ENCODE assay signal across 13 mouse cellular contexts in genomic region chr9:61902445-61902844, GRCm38 (mm10). TPM values are rescaled to one million over a fixed set of nuclear protein-coding genes. Genes with fewer than 3 reads are reported as not detected.
A peak's percentile ranks its signal among the peaks of the same experiment; 100 is the strongest.
DNase-seq lines count a peak whose midpoint lies in the region; ATAC-seq and TF ChIP-seq lines count a peak whose summit lies in the region.
"Had no signal": no experiment of that assay in that cellular context is flagged by ENCODE, and none has a peak within 500 bp of the region (broad histone marks: within the 10 kb centered on the region; RNA-seq: fewer than 3 reads in every experiment).

No protein-coding gene starts in this region.

- H3K4me3 ChIP-seq in forebrain, postnatal 0 days (ENCODE audit: low read depth, low read length), result no peak overlapping the region
- H3K4me3 ChIP-seq in limb, embryonic 10.5 days, result no peak overlapping the region
- no peak overlapping the region for H3K4me3 ChIP-seq in neural tube, embryonic 14.5 days (ENCODE audit: low read depth, low read length)

- H3K9ac ChIP-seq in forebrain, postnatal 0 days, result no peak overlapping the region
- H3K9ac ChIP-seq in neural tube, embryonic 14.5 days (replicated peaks; ENCODE audit: low read depth, low read length), result no peak overlapping the region
- H3K9ac ChIP-seq: liver, embryonic 14.5 days had no signal

- H3K4me2 ChIP-seq in forebrain, postnatal 0 days (ENCODE audit: low read depth), result no peak overlapping the region
- H3K4me2 ChIP-seq in neural tube, embryonic 14.5 days (ENCODE audit: low read depth, low read length), result no peak overlapping the region

- H3K36me3 ChIP-seq in forebrain, postnatal 0 days (ENCODE audit: insufficient read depth), result no peaks in the 10 kb centered on the region
- no peaks in the 10 kb centered on the region for H3K36me3 ChIP-seq in limb, embryonic 10.5 days
- no peaks in the 10 kb centered on the region for H3K36me3 ChIP-seq in neural tube, embryonic 14.5 days (ENCODE audit: control insufficient read depth, insufficient read depth, low read length)

- no peak overlapping the region for H3K27ac ChIP-seq in forebrain, postnatal 0 days (ENCODE audit: low read depth, low read length)
- 0 out of 2 replicates have a peak overlapping the region, but pooled peaks have one; percentile 6 for H3K27ac ChIP-seq in limb, embryonic 10.5 days
- H3K27ac ChIP-seq in neural tube, embryonic 14.5 days (ENCODE audit: low read depth, low read length), result no peak overlapping the region
- H3K27ac ChIP-seq: liver, embryonic 14.5 days had no signal

- peak; percentile 53 to 58 for DNase-seq in left cerebral cortex, postnatal 10 days (ENCODE audit: extremely low spot score in 1 of 2, low spot score in 2 of 2)
- no peak for DNase-seq in left cerebral cortex, adult 8-10 months (ENCODE audit: low spot score in 2 of 2)
- DNase-seq in forebrain, postnatal 0 days, result peak; percentile 70
- DNase-seq in limb, embryonic 10.5 days (ENCODE audit: low spot score), result no peak
- no peak for DNase-seq in heart, postnatal 4 days
- DNase-seq in frontal cortex, postnatal 10 days (ENCODE audit: low spot score in 2 of 2), result no peak
- DNase-seq: adrenal gland, postnatal 10 days; gastrocnemius, postnatal 10 days; kidney, adult 11 months; spleen, adult 18-20 months had no signal

- H3K27me3 ChIP-seq in forebrain, postnatal 0 days (ENCODE audit: insufficient read depth, low read length), result no peaks in the 10 kb centered on the region
- H3K27me3 ChIP-seq in limb, embryonic 10.5 days (ENCODE audit: low read depth, poor library complexity, severe bottlenecking), result peaks cover 30% of the 10 kb centered on the region
- no peaks in the 10 kb centered on the region for H3K27me3 ChIP-seq in neural tube, embryonic 14.5 days (ENCODE audit: control insufficient read depth, insufficient read depth, low read length)

- peak; percentile 17; the same call in 1 of the 2 replicates for TF ChIP-seq CTCF in forebrain, postnatal 0 days (IDR thresholded peaks at IDR 0.05; ENCODE audit: low read depth)

- WGBS in forebrain, postnatal 0 days, result 28% methylated on average over 9 of the region's 9 CpGs
- 73% methylated on average over 9 of the region's 9 CpGs for WGBS in limb, embryonic 10.5 days
- WGBS in neural tube, embryonic 14.5 days, result 40% methylated on average over 9 of the region's 9 CpGs

- H3K9me3 ChIP-seq in forebrain, postnatal 0 days (ENCODE audit: low read length), result no peaks in the 10 kb centered on the region
- H3K9me3 ChIP-seq in limb, embryonic 10.5 days (replicated peaks), result no peaks in the 10 kb centered on the region
- no peaks in the 10 kb centered on the region for H3K9me3 ChIP-seq in neural tube, embryonic 14.5 days (ENCODE audit: control insufficient read depth, low read length)

- ATAC-seq in forebrain, postnatal 0 days, result peak; percentile 88
- ATAC-seq in neural tube, embryonic 14.5 days (ENCODE audit: low read depth), result peak; percentile 78; the same call in 1 of the 2 replicates
- ATAC-seq: Patski had no signal

- intact Hi-C loops in left cerebral cortex, postnatal 10 days (cut with DNase I), result no loop called here

- H3K4me1 ChIP-seq in forebrain, postnatal 0 days (ENCODE audit: insufficient read depth), result 0 out of 2 replicates have a peak, but pooled peaks cover 8% of the 10 kb centered on the region
- H3K4me1 ChIP-seq in limb, embryonic 10.5 days, result peaks cover 28% of the 10 kb centered on the region
- peaks cover 5% of the 10 kb centered on the region; the same call in 1 of the 2 replicates for H3K4me1 ChIP-seq in neural tube, embryonic 14.5 days (ENCODE audit: control insufficient read depth, insufficient read depth, low read length)

RNA-seq across cellular contexts. Expression of gene Rplp1, which starts 11.9 kb away (rescaled TPM):
- total RNA-seq in left cerebral cortex, postnatal 10 days (2021), result 1,000 to 10,000 TPM; 1,724 to 1,730 TPM
- 1,000 to 10,000 TPM; 1,482 to 1,620 (median 1,566) TPM for total RNA-seq in left cerebral cortex, adult 8-10 months (2022)
- total RNA-seq in forebrain, postnatal 0 days (2014; rRNA removed), result 3,281 and 3,879 TPM in 2 replicates
- 995 and 1,414 TPM in 2 replicates for polyA plus RNA-seq in forebrain, postnatal 0 days (2015; fragmentation: Nextera tagmentation; extraction: Ambion mirVana)
- 1,122 and 1,351 TPM in 2 replicates for polyA plus RNA-seq in limb, embryonic 10.5 days (2016; fragmentation: Nextera tagmentation; extraction: Ambion mirVana)
- 964 and 1,031 TPM in 2 replicates for polyA plus RNA-seq in neural tube, embryonic 14.5 days (2014; fragmentation: Nextera tagmentation; extraction: Ambion mirVana)
- 1,000 to 10,000 TPM; 1,924 to 1,989 TPM for total RNA-seq in heart, postnatal 4 days (2021)

RNA-seq across cellular contexts. Expression of gene Kif23, which starts 44.1 kb away (rescaled TPM):
- total RNA-seq in left cerebral cortex, postnatal 10 days (2021), result 1 to 10 TPM; 4.8 to 5.5 TPM
- total RNA-seq in left cerebral cortex, adult 8-10 months (2022), result 1 to 10 TPM; 1.2 to 2.1 (median 2.1) TPM
- total RNA-seq in forebrain, postnatal 0 days (2014; rRNA removed), result 6.7 and 8.1 TPM in 2 replicates
- polyA plus RNA-seq in forebrain, postnatal 0 days (2015; fragmentation: Nextera tagmentation; extraction: Ambion mirVana), result 8.2 and 8.3 TPM in 2 replicates
- polyA plus RNA-seq in limb, embryonic 10.5 days (2016; fragmentation: Nextera tagmentation; extraction: Ambion mirVana), result 102 and 117 TPM in 2 replicates
- polyA plus RNA-seq in neural tube, embryonic 14.5 days (2014; fragmentation: Nextera tagmentation; extraction: Ambion mirVana), result 7.6 and 12.9 TPM in 2 replicates
- total RNA-seq in heart, postnatal 4 days (2021), result 10 to 100 TPM; 56.0 to 75.0 TPM

Comparison
In these comparisons a context has a peak if more than half of its experiments do, and no peak if none do; other contexts are left out.
1. DNase-seq: peak in left cerebral cortex, postnatal 10 days (2 of 2) and forebrain, postnatal 0 days (single experiment); none in left cerebral cortex, adult 8-10 months (0 of 2), limb, embryonic 10.5 days (single experiment), heart, postnatal 4 days (single experiment) and frontal cortex, postnatal 10 days (0 of 2).